Mouse (Mus musculus) kidney, adult 2 months (tissue): ENCODE measurements around the gene Nrp1.

Experiments
- CTCF ChIP-seq: fragments of 200-500 bp; conservative IDR thresholded peaks from 2 replicates; pipeline ENCODE4 v1.5.1; 2011; ENCODE audit warnings: low read depth, mild to moderate bottlenecking, control low read depth, low read length, moderate library complexity, mixed read lengths; ENCODE audit not compliant: insufficient read depth, insufficient read length
- POLR2A ChIP-seq: fragments of 200-500 bp; IDR thresholded peaks from one replicate; pipeline ENCODE4 v1.6.1; 2011; ENCODE audit warnings: low read depth, low read length, control low read depth

DNA sequence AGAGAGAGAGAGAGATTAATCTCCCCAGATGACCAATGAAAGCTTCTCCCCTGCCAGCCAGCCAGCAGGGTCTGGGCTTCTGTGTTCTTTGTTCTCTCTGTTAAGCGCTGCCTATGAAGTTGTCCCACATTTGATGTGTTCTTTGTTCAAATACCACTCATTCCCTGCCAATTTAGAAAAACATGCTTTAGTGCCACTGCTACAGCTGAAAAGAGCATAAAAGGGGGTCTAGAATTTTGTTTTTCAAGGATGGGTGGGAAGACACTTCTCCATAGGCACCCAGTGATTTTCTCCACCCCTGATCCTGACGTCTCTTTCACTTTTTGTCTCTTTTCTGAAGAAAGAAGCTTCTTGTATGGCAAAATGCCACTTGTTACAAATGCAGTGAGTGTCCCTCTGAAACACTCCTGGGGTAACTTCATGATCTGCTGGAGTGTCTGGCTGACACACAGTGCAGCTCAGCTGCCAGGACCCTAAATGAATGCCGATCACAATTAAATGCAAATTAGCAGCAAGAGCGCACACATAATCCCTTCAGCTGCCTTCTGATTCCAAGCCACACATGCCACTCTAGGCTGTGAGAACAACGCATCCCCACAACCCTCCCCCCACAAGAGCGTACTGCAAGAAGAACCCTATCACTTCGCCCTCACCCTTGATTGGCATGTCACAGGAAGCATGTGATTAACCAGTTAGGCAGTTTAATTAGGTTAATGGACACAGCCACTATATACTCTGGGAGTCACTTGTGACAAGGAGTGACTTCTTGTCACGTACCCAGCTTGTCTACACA lies 170.4 kb downstream of the Nrp1 start:
- TF ChIP-seq CTCF (no peak), POLR2A (no peak)
